Mouse (Mus musculus) cortical plate, adult 2 months (tissue): ENCODE measurements around the gene Prss41.

Experiments used
- CTCF ChIP-seq: fragments of 200-500 bp; IDR thresholded peaks from 2 replicates; pipeline ENCODE4 v1.5.1; 2011; ENCODE audit warnings: mild to moderate bottlenecking, control low read depth, low read length; ENCODE audit not compliant: insufficient read depth; ENCODE audit errors: extremely low read depth
- POLR2A ChIP-seq: fragments of 200-500 bp; IDR thresholded peaks from 2 replicates; pipeline ENCODE4 v1.6.1; 2011; ENCODE audit warnings: mild to moderate bottlenecking, low read length, control low read depth; ENCODE audit not compliant: insufficient read depth; ENCODE audit errors: extremely low read depth

GRCm38 (mm10) chr17:23819235-23819634 is 24.7 kb downstream of the Prss41 start:
- TF ChIP-seq POLR2A = no peak
- TF ChIP-seq CTCF = no peak
